Mouse (Mus musculus) G1E (cell line): Measurements from ENCODE around the gene Treml4.

Experiments used
- CTCF ChIP-seq: IDR thresholded peaks from 2 replicates; pipeline ENCODE4 v1.5.1; 2012; ENCODE audit warnings: low read depth, low read length, inconsistent platforms, mixed read lengths
- GATA1 ChIP-seq: IDR thresholded peaks from 2 replicates; pipeline ENCODE4 v1.6.1; 2012; ENCODE audit warnings: borderline replicate concordance, low read length, inconsistent platforms, mixed read lengths
- GATA2 ChIP-seq: IDR thresholded peaks from 2 replicates; pipeline ENCODE4 v1.6.1; 2012; ENCODE audit warnings: low read depth, low read length, inconsistent platforms, borderline replicate concordance
- POLR2AphosphoS5 ChIP-seq: IDR thresholded peaks from 2 replicates; pipeline ENCODE4 v1.6.1; 2012; ENCODE audit warnings: low read depth, low read length, inconsistent platforms; ENCODE audit not compliant: insufficient replicate concordance
- TAL1 ChIP-seq: conservative IDR thresholded peaks from 2 replicates; pipeline ENCODE4 v1.6.1; 2012; ENCODE audit warnings: low read depth, low read length, inconsistent platforms, mixed read lengths

GRCm38 (mm10) chr17:48249501-48249900, 14.6 kb upstream of the Treml4 start:
- TF ChIP-seq CTCF: no peak
- TF ChIP-seq TAL1: no peak
- no peak for TF ChIP-seq GATA1
- no peak for TF ChIP-seq POLR2AphosphoS5
- no peak for TF ChIP-seq GATA2
